Mouse (Mus musculus) liver, adult (tissue): ENCODE results near the gene Slc6a4.

Experiments
- GATA4 ChIP-seq: IDR thresholded peaks from 2 replicates; pipeline ENCODE4 v1.6.1; 2014; ENCODE audit warnings: mild to moderate bottlenecking, low read length; ENCODE audit not compliant: insufficient replicate concordance

The Slc6a4 gene

GRCm38 (mm10) chr11:77068825-77069224 is 70.4 kb downstream of the Slc6a4 start:
- no peak for TF ChIP-seq GATA4

- TF ChIP-seq GATA4: no peak
These were observed 72.3 kb downstream of the Slc6a4 start for GRCm38 (mm10) chr11:77070721-77071120.

- no peak for TF ChIP-seq GATA4
These were observed 79.4 kb downstream of the Slc6a4 start for GRCm38 (mm10) chr11:77077792-77078191.

GRCm38 (mm10) chr11:77078273-77079134 is 80.1 kb downstream of the Slc6a4 start, which contains the start of gene Nsrp1:
Gene Nsrp1, minus strand, starts transcription at chr11:77078435.
- no peak for TF ChIP-seq GATA4

- TF ChIP-seq GATA4: no peak
These were observed 81.0 kb downstream of the Slc6a4 start for GRCm38 (mm10) chr11:77079361-77079760.
